Mouse (Mus musculus) heart, embryonic 12.5 days (tissue): ENCODE results near the gene Krt28. TPM values are rescaled to one million over a fixed set of nuclear protein-coding genes. Genes with fewer than 3 reads are reported as not detected.

Source experiments
- ATAC-seq: fragments of 200-750 bp; cut with Nextera tagmentation; 2 replicates; pipeline ENCODE4 v1.8.0; 2017; ENCODE audit warnings: moderate TSS enrichment, moderate library complexity; ENCODE audit not compliant: insufficient number of reproducible peaks, low FRiP score
- H3K27ac ChIP-seq: fragments of 300-500 bp; sonication (generic); 2 replicates; pipeline ENCODE4 v1.5.1; 2016; ENCODE audit warnings: mild to moderate bottlenecking, moderate library complexity; ENCODE audit not compliant: poor library complexity, severe bottlenecking
- H3K27me3 ChIP-seq: fragments of 300-500 bp; sonication (generic); replicated peaks from 2 replicates; pipeline ENCODE4 v1.6.1; 2016; ENCODE audit warnings: mild to moderate bottlenecking, moderate library complexity
- H3K36me3 ChIP-seq: fragments of 300-500 bp; sonication (generic); 2 replicates; pipeline ENCODE4 v1.6.1; 2016; ENCODE audit warnings: mild to moderate bottlenecking, moderate library complexity
- H3K4me1 ChIP-seq: fragments of 300-500 bp; sonication (generic); replicated peaks from 2 replicates; pipeline ENCODE4 v1.6.1; 2016; ENCODE audit warnings: mild to moderate bottlenecking
- H3K4me2 ChIP-seq: fragments of 300-500 bp; sonication (generic); 2 replicates; pipeline ENCODE4 v1.6.1; 2016; ENCODE audit warnings: mild to moderate bottlenecking, moderate library complexity
- H3K4me3 ChIP-seq: fragments of 300-500 bp; sonication (generic); 2 replicates; pipeline ENCODE4 v1.5.1; 2016; ENCODE audit warnings: mild to moderate bottlenecking
- H3K9ac ChIP-seq: fragments of 300-500 bp; sonication (generic); 2 replicates; pipeline ENCODE4 v1.6.1; 2016; ENCODE audit warnings: mild to moderate bottlenecking, moderate library complexity
- H3K9me3 ChIP-seq: fragments of 300-500 bp; sonication (generic); replicated peaks from 2 replicates; pipeline ENCODE4 v1.6.1; 2016; ENCODE audit warnings: mild to moderate bottlenecking, moderate library complexity
- WGBS: fragments of 180-500 bp; shearing (Covaris S2); methylation state at CpG from one replicate; pipeline ENCODE4 v1.1.7; 2016; 5-methylcytosine and 5-hydroxymethylcytosine counted together
- polyA plus RNA-seq: library from polyadenylated mRNA; unstranded; fragments of >200 nt; fragmentation: Nextera tagmentation; extraction: Ambion mirVana; gene quantifications from 2 replicates; pipeline ENCODE4 v1.2.1, GENCODE M21; 2016

Krt28 gene
- polyA plus RNA-seq, result 0.12 and 0.20 TPM in 2 replicates

DNA sequence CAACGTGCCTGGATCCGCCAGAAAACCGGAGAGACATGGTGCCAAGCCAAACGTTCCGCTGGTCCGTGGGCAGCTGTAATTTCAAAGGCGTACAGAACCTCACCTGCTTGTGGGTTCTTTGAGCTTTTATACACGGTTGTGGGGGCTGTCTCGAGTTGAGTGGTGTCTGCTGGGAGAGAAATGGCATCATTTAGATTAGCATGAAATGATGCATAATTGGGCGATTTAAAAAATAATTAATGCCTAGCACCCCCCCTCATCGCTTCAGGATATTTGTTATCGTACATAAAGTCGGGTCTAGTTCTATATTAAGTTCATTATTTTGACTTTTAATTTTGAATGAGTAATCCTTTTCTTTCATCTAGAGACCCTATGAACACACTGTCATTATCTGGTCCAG, at the start of gene Krt28:
Gene Krt28 (minus strand): TSS at position 101 of the 400 bp plus-strand sequence.
- H3K9ac ChIP-seq, result no peak within 1 kb of the TSS
- H3K27ac ChIP-seq, result no peak within 1 kb of the TSS
- WGBS, result 74% methylated on average over 13 of the region's 13 CpGs
- H3K4me3 ChIP-seq, result no peak within 1 kb of the TSS
- ATAC-seq, result no peak
- H3K27me3 ChIP-seq, result peaks cover 34% of the 10 kb centered on the region
- H3K36me3 ChIP-seq, result no peaks in the 10 kb centered on the region
- H3K4me1 ChIP-seq, result no peaks in the 10 kb centered on the region
- no peaks in the 10 kb centered on the region for H3K9me3 ChIP-seq
- H3K4me2 ChIP-seq, result no peak within 1 kb of the TSS

DNA sequence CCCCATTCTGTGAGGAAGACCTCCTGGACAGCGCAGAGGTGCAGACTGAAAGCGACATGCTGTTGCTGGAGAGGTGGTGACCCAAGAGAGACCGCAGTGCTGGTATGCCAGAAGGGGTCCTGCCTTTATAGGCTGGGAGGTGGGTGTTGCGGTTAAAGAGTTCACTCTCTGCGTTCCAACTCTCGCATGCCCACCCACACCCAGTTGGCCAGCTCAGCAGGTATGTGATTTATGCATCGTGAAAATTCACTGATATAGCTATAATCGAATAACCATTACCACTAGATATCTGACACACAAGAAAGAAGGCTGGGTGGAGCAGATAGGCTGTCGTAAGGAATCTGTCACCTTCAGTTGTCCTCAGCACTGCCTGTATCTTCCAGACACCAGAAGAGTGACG, 47.5 kb upstream of the Krt28 start, which contains the start of gene Krt12:
Gene Krt12 (minus strand): TSS at position 101 of the 400 bp plus-strand sequence.
- Histone ChIP-seq H3K27me3 (peaks cover 8% of the 10 kb centered on the region; the same call in 1 of the 2 replicates), H3K36me3 (no peaks in the 10 kb centered on the region), H3K4me2 (no peak within 1 kb of the TSS), H3K4me1 (no peaks in the 10 kb centered on the region), H3K27ac (no peak within 1 kb of the TSS), H3K9ac (no peak within 1 kb of the TSS), H3K4me3 (no peak within 1 kb of the TSS), H3K9me3 (no peaks in the 10 kb centered on the region)
- no peak for ATAC-seq
- 68% methylated on average over 10 of the region's 10 CpGs for WGBS

DNA sequence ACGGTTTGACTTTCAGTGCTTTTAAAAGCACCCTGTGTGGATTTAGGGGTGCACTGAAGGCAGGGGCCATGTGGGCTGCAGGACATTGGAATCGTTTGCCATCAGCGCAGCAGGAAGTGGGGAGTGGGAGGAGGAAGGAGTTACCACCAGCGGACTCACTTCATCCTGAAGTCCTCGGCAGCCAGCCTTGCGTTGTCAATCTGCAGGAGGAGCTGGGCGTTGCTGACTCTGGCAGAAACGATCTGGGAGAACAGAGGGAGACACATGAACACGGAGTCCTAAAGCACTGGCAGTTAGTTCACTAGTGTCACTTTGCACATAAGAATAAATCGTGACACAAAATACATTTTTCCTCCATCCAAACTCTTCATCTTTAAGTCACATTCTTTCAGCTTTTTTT, 45.9 kb upstream of the Krt28 start:
- Histone ChIP-seq H3K9ac (no peak overlapping the region), H3K9me3 (no peaks in the 10 kb centered on the region), H3K4me1 (no peaks in the 10 kb centered on the region), H3K27ac (no peak overlapping the region), H3K27me3 (peaks cover 8% of the 10 kb centered on the region; the same call in 1 of the 2 replicates), H3K4me2 (no peak overlapping the region), H3K4me3 (no peak overlapping the region), H3K36me3 (no peaks in the 10 kb centered on the region)
- ATAC-seq, result no peak
- 39% methylated on average over 10 of the region's 10 CpGs for WGBS

DNA sequence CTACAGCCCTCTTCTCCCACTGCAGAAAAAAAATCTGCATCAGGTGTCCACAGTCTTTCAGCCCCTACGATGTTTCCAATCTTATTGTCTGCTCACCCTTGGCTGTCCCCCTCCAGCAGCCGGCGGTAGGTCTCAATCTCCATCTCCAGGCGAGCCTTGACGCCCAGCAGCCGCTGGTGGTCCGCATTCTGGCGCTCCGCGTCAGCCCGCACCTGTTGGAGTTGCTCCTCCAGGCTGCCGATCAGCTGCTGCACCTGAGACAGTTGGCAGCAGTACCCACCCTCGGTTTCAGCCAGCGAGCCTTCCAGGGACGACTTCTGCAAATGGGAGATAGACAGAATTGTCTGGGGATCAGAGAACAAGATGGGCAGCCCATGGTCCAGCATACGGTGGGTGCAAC, 43.1 kb upstream of the Krt28 start:
- WGBS, result 68% methylated on average over 16 of the region's 16 CpGs
- ATAC-seq, result no peak
- Histone ChIP-seq H3K4me1 (no peaks in the 10 kb centered on the region), H3K4me2 (no peak overlapping the region), H3K9ac (no peak overlapping the region), H3K27ac (no peak overlapping the region), H3K9me3 (no peaks in the 10 kb centered on the region), H3K36me3 (no peaks in the 10 kb centered on the region), H3K4me3 (no peak overlapping the region), H3K27me3 (peaks cover 8% of the 10 kb centered on the region; the same call in 1 of the 2 replicates)

DNA sequence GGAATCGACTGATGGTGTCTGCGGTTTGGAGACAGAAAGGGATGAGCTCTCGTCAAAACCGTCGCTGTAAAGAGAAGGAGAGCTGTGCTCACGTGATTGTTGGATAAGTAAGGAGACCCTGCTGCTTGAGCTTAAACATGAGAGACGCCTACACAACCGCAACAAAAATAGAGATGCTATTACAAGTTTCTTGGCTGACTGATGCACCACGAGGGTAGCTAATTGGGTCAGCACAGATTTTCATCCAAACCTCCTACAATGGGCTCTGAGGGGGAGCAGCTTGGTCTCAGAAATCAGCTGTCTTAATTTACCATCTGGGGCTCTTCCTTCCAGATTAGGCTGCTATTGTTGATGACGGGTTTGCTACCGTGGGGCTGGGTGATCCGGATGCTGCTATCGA, 42.2 kb upstream of the Krt28 start:
- Histone ChIP-seq H3K36me3 (no peaks in the 10 kb centered on the region), H3K9ac (no peak overlapping the region), H3K4me3 (no peak overlapping the region), H3K9me3 (no peaks in the 10 kb centered on the region), H3K27me3 (peaks cover 8% of the 10 kb centered on the region; the same call in 1 of the 2 replicates), H3K4me2 (no peak overlapping the region), H3K27ac (no peak overlapping the region), H3K4me1 (no peaks in the 10 kb centered on the region)
- no peak for ATAC-seq
- 76% methylated on average over 13 of the region's 13 CpGs for WGBS

DNA sequence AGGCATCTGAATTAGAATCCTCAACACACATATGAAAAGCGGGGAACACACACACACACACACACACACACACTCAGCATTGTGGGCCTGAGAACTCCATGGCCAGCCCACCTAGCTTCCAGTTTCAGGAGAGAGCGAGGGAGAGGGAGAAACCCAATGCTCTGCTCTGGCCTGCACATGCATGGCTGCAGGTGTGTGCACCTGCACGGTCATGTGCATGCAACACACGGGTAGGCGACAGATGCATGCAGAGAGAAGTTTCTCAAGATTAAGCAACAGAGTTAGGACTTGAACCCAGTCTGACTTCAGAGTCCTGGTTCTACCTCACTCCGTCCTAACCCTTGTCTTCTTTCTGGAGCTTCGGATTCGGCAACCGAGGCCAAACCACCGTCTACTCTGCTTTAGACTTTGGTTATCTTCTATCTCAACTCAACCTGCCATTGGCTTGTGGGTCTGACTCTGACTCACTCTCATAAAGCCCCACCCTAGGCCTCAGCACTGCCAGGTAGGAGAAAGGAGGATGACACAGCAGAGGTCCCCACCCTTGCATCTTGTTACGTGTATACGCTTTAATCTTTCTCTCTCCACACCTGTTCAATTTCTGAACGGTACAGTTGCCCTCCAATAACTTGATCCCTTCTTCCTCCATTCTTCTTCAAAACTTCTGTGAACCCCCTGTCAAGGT, 39.9 kb upstream of the Krt28 start:
- Histone ChIP-seq H3K4me3 (no peak overlapping the region), H3K9me3 (no peaks in the 10 kb centered on the region), H3K9ac (no peak overlapping the region), H3K4me1 (no peaks in the 10 kb centered on the region), H3K27me3 (peaks cover 10% of the 10 kb centered on the region; the same call in 1 of the 2 replicates), H3K27ac (no peak overlapping the region), H3K4me2 (no peak overlapping the region), H3K36me3 (no peaks in the 10 kb centered on the region)
- WGBS, result 84% methylated on average over 13 of the region's 13 CpGs
- no peak for ATAC-seq

DNA sequence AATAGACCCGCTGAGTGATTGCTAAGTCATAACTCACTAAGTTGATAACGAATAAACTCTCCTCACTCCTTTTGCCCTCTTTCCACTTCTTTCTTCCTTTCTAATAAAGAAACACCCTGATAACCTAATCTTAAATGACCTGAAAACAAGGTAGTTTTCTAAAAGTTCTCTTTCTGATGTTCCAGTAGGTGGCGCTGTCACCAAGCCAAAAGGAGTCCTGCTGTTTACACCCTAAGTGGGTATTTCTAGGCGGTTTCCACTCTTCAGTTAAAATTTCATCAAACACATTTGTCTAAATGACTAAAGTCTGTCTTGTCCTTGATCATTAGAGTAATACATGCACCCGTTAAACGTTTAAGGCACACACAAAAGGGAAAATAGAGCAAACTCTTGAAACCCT, 38.5 kb upstream of the Krt28 start:
- H3K4me3 ChIP-seq, result no peak overlapping the region
- no peak for ATAC-seq
- H3K27ac ChIP-seq, result no peak overlapping the region
- WGBS, result 20% methylated on average over 6 of the region's 6 CpGs
- no peaks in the 10 kb centered on the region for H3K9me3 ChIP-seq
- H3K4me2 ChIP-seq, result no peak overlapping the region
- H3K36me3 ChIP-seq, result no peaks in the 10 kb centered on the region
- H3K9ac ChIP-seq, result no peak overlapping the region
- H3K27me3 ChIP-seq, result peaks cover 10% of the 10 kb centered on the region; the same call in 1 of the 2 replicates
- no peaks in the 10 kb centered on the region for H3K4me1 ChIP-seq

DNA sequence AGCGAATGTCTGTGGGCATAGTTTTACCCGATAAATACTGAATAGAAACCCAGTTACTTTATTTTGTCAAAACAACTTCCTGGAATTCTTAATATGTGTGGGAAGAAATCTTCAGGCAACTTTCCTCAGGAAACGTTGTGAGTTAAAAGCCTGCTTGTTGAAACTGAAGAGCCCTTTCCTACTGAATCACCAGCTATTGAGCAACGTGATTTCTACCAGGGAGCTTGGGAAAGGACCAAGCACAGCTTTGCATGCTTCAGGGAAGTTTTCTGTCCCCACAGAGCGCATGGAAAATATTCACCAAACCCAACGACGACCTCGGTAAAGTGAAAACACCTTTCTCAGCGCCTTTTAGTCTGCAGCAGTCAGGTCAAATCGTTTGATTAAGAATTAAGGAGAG, 31.5 kb upstream of the Krt28 start:
- 70% methylated on average over 10 of the region's 10 CpGs for WGBS
- Histone ChIP-seq H3K9me3 (no peaks in the 10 kb centered on the region), H3K27me3 (peaks cover 9% of the 10 kb centered on the region; the same call in 1 of the 2 replicates), H3K36me3 (no peaks in the 10 kb centered on the region), H3K27ac (no peak overlapping the region), H3K9ac (no peak overlapping the region), H3K4me3 (no peak overlapping the region), H3K4me1 (no peaks in the 10 kb centered on the region), H3K4me2 (no peak overlapping the region)
- ATAC-seq, result no peak

DNA sequence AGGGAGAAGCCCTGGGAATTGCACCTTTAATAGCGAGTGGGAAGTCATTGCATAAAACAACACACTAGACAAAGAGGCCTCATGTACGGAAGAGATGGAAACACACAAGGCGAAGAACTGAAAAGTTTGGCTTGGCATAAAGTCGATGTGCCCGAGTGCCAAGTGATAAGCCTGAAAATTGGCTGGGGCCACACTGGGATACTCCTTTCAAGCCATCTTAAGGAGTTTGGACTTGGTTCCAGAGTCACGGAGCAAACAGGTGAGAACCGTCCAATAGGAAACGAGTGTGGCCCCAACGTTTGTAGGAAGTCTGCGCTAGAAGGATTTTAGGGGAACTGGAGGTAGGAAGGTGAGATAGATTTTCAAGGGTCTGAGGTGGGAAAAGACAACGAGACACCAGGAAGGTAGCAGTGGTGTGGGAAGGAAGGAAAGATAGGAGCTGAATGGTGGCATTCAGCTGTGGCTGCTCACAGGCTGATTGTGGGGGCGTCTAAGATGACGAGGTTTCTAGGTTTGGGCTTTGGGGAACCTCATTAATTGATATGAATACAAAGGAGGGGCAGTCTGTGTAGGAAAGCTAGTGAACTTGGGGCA, 25.4 kb upstream of the Krt28 start:
- Histone ChIP-seq H3K4me2 (no peak overlapping the region), H3K9me3 (no peaks in the 10 kb centered on the region), H3K4me1 (no peaks in the 10 kb centered on the region), H3K9ac (no peak overlapping the region), H3K27me3 (peaks cover 21% of the 10 kb centered on the region), H3K4me3 (no peak overlapping the region), H3K36me3 (no peaks in the 10 kb centered on the region), H3K27ac (no peak overlapping the region)
- ATAC-seq, result no peak
- WGBS, result 73% methylated on average over 13 of the region's 13 CpGs

DNA sequence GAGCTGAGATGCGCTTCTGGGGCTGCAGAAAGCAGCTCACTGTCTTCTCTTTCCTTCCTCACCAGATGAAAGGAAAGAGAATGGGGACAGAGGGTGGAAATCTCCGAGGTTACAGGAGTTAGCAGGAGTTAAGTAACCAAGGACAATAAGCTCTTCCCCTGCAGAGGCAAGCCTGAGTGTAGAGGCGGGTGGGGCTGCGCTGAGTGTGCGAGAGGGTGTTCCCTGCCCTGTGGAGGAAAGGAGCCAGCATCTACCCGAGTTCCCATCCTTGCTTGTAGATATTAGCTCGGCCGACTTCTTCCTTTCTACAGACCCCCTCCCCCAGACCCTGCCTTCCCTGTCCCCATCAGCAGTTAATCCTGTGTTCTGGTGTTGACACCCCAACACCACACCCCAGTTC, 24.1 kb upstream of the Krt28 start:
- no peak overlapping the region for H3K9ac ChIP-seq
- 62% methylated on average over 8 of the region's 8 CpGs for WGBS
- H3K4me1 ChIP-seq, result no peaks in the 10 kb centered on the region
- H3K4me2 ChIP-seq, result no peak overlapping the region
- ATAC-seq, result no peak
- H3K36me3 ChIP-seq, result no peaks in the 10 kb centered on the region
- H3K4me3 ChIP-seq, result no peak overlapping the region
- no peak overlapping the region for H3K27ac ChIP-seq
- H3K27me3 ChIP-seq, result peaks cover 19% of the 10 kb centered on the region
- H3K9me3 ChIP-seq, result no peaks in the 10 kb centered on the region

DNA sequence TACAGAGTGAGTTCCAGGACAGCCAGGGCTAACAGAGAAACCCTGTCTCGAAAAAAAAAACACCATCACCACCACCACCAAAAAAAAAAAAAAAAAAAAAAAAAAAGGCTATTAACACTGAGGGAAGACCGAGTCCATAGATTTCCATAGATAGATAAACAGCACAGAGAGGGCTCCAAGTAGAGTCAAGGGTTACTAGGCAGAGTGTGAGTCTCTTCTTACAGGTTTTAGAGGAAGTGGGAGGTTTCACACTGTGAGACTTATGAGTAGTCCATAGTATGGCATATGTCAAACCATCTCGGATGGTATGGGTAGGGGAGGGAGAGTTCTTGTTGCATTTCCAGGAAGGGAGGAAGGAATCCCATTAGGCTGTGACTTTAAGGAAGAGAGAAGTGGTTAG, 23.4 kb upstream of the Krt28 start:
- Histone ChIP-seq H3K9ac (no peak overlapping the region), H3K27me3 (peaks cover 19% of the 10 kb centered on the region), H3K36me3 (no peaks in the 10 kb centered on the region), H3K4me3 (no peak overlapping the region), H3K4me1 (no peaks in the 10 kb centered on the region), H3K9me3 (no peaks in the 10 kb centered on the region), H3K4me2 (no peak overlapping the region), H3K27ac (no peak overlapping the region)
- no peak for ATAC-seq
- WGBS, result 67% methylated on average over 3 of the region's 3 CpGs
